11 mouse cellular contexts compared by ENCODE assay signal in genomic region chr13:24945567-24945966, GRCm38 (mm10). TPM values are rescaled to one million over a fixed set of nuclear protein-coding genes. Genes with fewer than 3 reads are reported as not detected.
DNase-seq lines count a peak whose midpoint lies in the region; ATAC-seq and TF ChIP-seq lines count a peak whose summit lies in the region.
"Had no signal": no experiment of that assay in that cellular context is flagged by ENCODE, and none has a peak within 500 bp of the region (broad histone marks: within the 10 kb centered on the region; RNA-seq: fewer than 3 reads in every experiment).

No protein-coding gene starts in this region.

- TF ChIP-seq CTCF in intestine, postnatal 0 days (IDR thresholded peaks at IDR 0.05; ENCODE audit: low read depth), result no peak
- TF ChIP-seq CTCF in midbrain, postnatal 0 days (IDR thresholded peaks at IDR 0.05), result no peak

- WGBS in intestine, embryonic 14.5 days, result 18% methylated on average over 4 of the region's 4 CpGs
- WGBS in intestine, postnatal 0 days, result 32% methylated on average over 4 of the region's 4 CpGs
- 23% methylated on average over 4 of the region's 4 CpGs for WGBS in midbrain, postnatal 0 days
- 27% methylated on average over 4 of the region's 4 CpGs for WGBS in midbrain, embryonic 16.5 days
- 11% methylated on average over 4 of the region's 4 CpGs for WGBS in hindbrain, embryonic 15.5 days
- WGBS in forebrain, embryonic 13.5 days, result 18% methylated on average over 4 of the region's 4 CpGs

- H3K36me3 ChIP-seq in intestine, embryonic 14.5 days (ENCODE audit: control insufficient read depth, insufficient read depth, low read length), result no peaks in the 10 kb centered on the region
- H3K36me3 ChIP-seq in intestine, postnatal 0 days (ENCODE audit: control insufficient read depth, insufficient read depth), result no peaks in the 10 kb centered on the region
- H3K36me3 ChIP-seq in midbrain, postnatal 0 days (ENCODE audit: insufficient read depth, low read length), result no peaks in the 10 kb centered on the region
- H3K36me3 ChIP-seq in midbrain, embryonic 16.5 days (ENCODE audit: control insufficient read depth, insufficient read depth, low read length), result no peaks in the 10 kb centered on the region
- H3K36me3 ChIP-seq in hindbrain, embryonic 15.5 days, result no peaks in the 10 kb centered on the region
- no peaks in the 10 kb centered on the region for H3K36me3 ChIP-seq in forebrain, embryonic 13.5 days (ENCODE audit: poor library complexity, severe bottlenecking)
- H3K36me3 ChIP-seq: liver, embryonic 13.5 days had no signal

- no peak overlapping the region for H3K4me3 ChIP-seq in intestine, embryonic 14.5 days (ENCODE audit: low read depth, low read length)
- no peak overlapping the region for H3K4me3 ChIP-seq in intestine, postnatal 0 days (ENCODE audit: low read depth, low read length)
- H3K4me3 ChIP-seq in midbrain, postnatal 0 days (ENCODE audit: low read depth, low read length), result no peak overlapping the region
- no peak overlapping the region for H3K4me3 ChIP-seq in midbrain, embryonic 16.5 days (ENCODE audit: low read depth, low read length)
- H3K4me3 ChIP-seq in hindbrain, embryonic 15.5 days, result no peak overlapping the region
- H3K4me3 ChIP-seq in forebrain, embryonic 13.5 days, result no peak overlapping the region
- H3K4me3 ChIP-seq: liver, embryonic 13.5 days had no signal

- ATAC-seq in intestine, embryonic 14.5 days (replicated peaks; ENCODE audit: low FRiP score, low TSS enrichment, low read depth), result no peak
- ATAC-seq in intestine, postnatal 0 days, result no peak
- peak; percentile 79 for ATAC-seq in midbrain, postnatal 0 days (ENCODE audit: low FRiP score)
- no peak for ATAC-seq in midbrain, embryonic 16.5 days
- peak; percentile 83 for ATAC-seq in hindbrain, embryonic 15.5 days (ENCODE audit: low FRiP score, low read depth)
- no peak for ATAC-seq in forebrain, embryonic 13.5 days

- no peak overlapping the region for H3K9ac ChIP-seq in intestine, embryonic 14.5 days (ENCODE audit: low read length)
- no peak overlapping the region for H3K9ac ChIP-seq in intestine, postnatal 0 days (ENCODE audit: low read depth, low read length)
- H3K9ac ChIP-seq in midbrain, postnatal 0 days (replicated peaks; ENCODE audit: low read length, poor library complexity, severe bottlenecking), result no peak overlapping the region
- H3K9ac ChIP-seq in midbrain, embryonic 16.5 days (ENCODE audit: low read depth, low read length), result no peak overlapping the region
- H3K9ac ChIP-seq in hindbrain, embryonic 15.5 days, result no peak overlapping the region
- H3K9ac ChIP-seq in forebrain, embryonic 13.5 days, result no peak overlapping the region
- H3K9ac ChIP-seq: liver, embryonic 13.5 days had no signal

- H3K9me3 ChIP-seq in intestine, embryonic 14.5 days (ENCODE audit: control insufficient read depth, low read length), result no peaks in the 10 kb centered on the region
- no peaks in the 10 kb centered on the region for H3K9me3 ChIP-seq in intestine, postnatal 0 days (ENCODE audit: control insufficient read depth)
- no peaks in the 10 kb centered on the region for H3K9me3 ChIP-seq in midbrain, postnatal 0 days (ENCODE audit: low read length)
- no peaks in the 10 kb centered on the region for H3K9me3 ChIP-seq in midbrain, embryonic 16.5 days (replicated peaks; ENCODE audit: control insufficient read depth, low read length, poor library complexity, severe bottlenecking)
- H3K9me3 ChIP-seq in hindbrain, embryonic 15.5 days, result no peaks in the 10 kb centered on the region
- no peaks in the 10 kb centered on the region for H3K9me3 ChIP-seq in forebrain, embryonic 13.5 days (replicated peaks)
- H3K9me3 ChIP-seq: liver, embryonic 13.5 days had no signal

- no peaks in the 10 kb centered on the region for H3K4me1 ChIP-seq in intestine, embryonic 14.5 days (replicated peaks; ENCODE audit: control insufficient read depth, insufficient read depth, low read length)
- H3K4me1 ChIP-seq in intestine, postnatal 0 days (replicated peaks; ENCODE audit: control insufficient read depth, insufficient read depth, low read length), result no peaks in the 10 kb centered on the region
- H3K4me1 ChIP-seq in midbrain, postnatal 0 days (ENCODE audit: insufficient read depth, low read length), result peaks cover 3% of the 10 kb centered on the region; the same call in 1 of the 2 replicates
- no peaks in the 10 kb centered on the region for H3K4me1 ChIP-seq in midbrain, embryonic 16.5 days (ENCODE audit: control insufficient read depth, insufficient read depth, low read length)
- no peaks in the 10 kb centered on the region for H3K4me1 ChIP-seq in hindbrain, embryonic 15.5 days (replicated peaks)
- 0 out of 2 replicates have a peak, but pooled peaks cover 8% of the 10 kb centered on the region for H3K4me1 ChIP-seq in forebrain, embryonic 13.5 days

- H3K4me2 ChIP-seq in intestine, embryonic 14.5 days (ENCODE audit: low read length), result no peak overlapping the region
- no peak overlapping the region for H3K4me2 ChIP-seq in intestine, postnatal 0 days (replicated peaks; ENCODE audit: low read depth)
- H3K4me2 ChIP-seq in midbrain, postnatal 0 days (ENCODE audit: low read depth, low read length, poor library complexity, severe bottlenecking), result no peak overlapping the region
- no peak overlapping the region for H3K4me2 ChIP-seq in midbrain, embryonic 16.5 days (ENCODE audit: low read length)
- H3K4me2 ChIP-seq in hindbrain, embryonic 15.5 days, result no peak overlapping the region
- no peak overlapping the region for H3K4me2 ChIP-seq in forebrain, embryonic 13.5 days
- H3K4me2 ChIP-seq: liver, embryonic 13.5 days had no signal

- H3K27ac ChIP-seq in intestine, embryonic 14.5 days (ENCODE audit: low read depth), result peak overlapping the region; percentile 22; the same call in 1 of the 2 replicates
- no peak overlapping the region for H3K27ac ChIP-seq in intestine, postnatal 0 days (ENCODE audit: low read depth, low read length)
- H3K27ac ChIP-seq in midbrain, postnatal 0 days (ENCODE audit: low read depth, low read length), result no peak overlapping the region
- no peak overlapping the region for H3K27ac ChIP-seq in midbrain, embryonic 16.5 days (ENCODE audit: low read length)
- H3K27ac ChIP-seq in hindbrain, embryonic 15.5 days (replicated peaks), result no peak overlapping the region
- H3K27ac ChIP-seq in forebrain, embryonic 13.5 days, result no peak overlapping the region
- H3K27ac ChIP-seq: liver, embryonic 13.5 days had no signal

- no peak for DNase-seq in intestine, embryonic 14.5 days (ENCODE audit: low spot score)
- peak; percentile 82 for DNase-seq in midbrain, postnatal 0 days (ENCODE audit: low spot score)
- peak; percentile 10 for DNase-seq in yolk sac, embryonic 10.5 days (ENCODE audit: low spot score)
- no peak for DNase-seq in thymus, postnatal 0 days (ENCODE audit: low spot score)
- DNase-seq: kidney, adult 9 months; liver, embryonic 13.5 days had no signal

- no peaks in the 10 kb centered on the region for H3K27me3 ChIP-seq in intestine, embryonic 14.5 days (replicated peaks; ENCODE audit: control insufficient read depth, insufficient read depth, low read length)
- H3K27me3 ChIP-seq in intestine, postnatal 0 days (replicated peaks; ENCODE audit: control insufficient read depth, insufficient read depth, low read length), result no peaks in the 10 kb centered on the region
- no peaks in the 10 kb centered on the region for H3K27me3 ChIP-seq in midbrain, postnatal 0 days (ENCODE audit: insufficient read depth, low read length)
- no peaks in the 10 kb centered on the region for H3K27me3 ChIP-seq in midbrain, embryonic 16.5 days (ENCODE audit: control insufficient read depth, insufficient read depth, low read depth, low read length)
- no peaks in the 10 kb centered on the region for H3K27me3 ChIP-seq in hindbrain, embryonic 15.5 days
- H3K27me3 ChIP-seq in forebrain, embryonic 13.5 days, result 0 out of 2 replicates have a peak, but pooled peaks cover 3% of the 10 kb centered on the region
- H3K27me3 ChIP-seq: CH12.LX had no signal

RNA-seq across cellular contexts. Expression of gene Gpld1, which starts 2.6 kb away (rescaled TPM):
- 2.5 and 3.0 TPM in 2 replicates for polyA plus RNA-seq in intestine, embryonic 14.5 days (2014; fragmentation: Nextera tagmentation; extraction: Ambion mirVana)
- 0.59 and 0.65 TPM in 2 replicates for polyA plus RNA-seq in intestine, postnatal 0 days (2015; fragmentation: Nextera tagmentation; extraction: Ambion mirVana)
- total RNA-seq in midbrain, postnatal 0 days (2014; rRNA removed), result 5.5 and 6.3 TPM in 2 replicates
- polyA plus RNA-seq in midbrain, postnatal 0 days (2015; fragmentation: Nextera tagmentation; extraction: Ambion mirVana), result 2.6 and 3.8 TPM in 2 replicates
- polyA plus RNA-seq in midbrain, embryonic 16.5 days (2015; fragmentation: Nextera tagmentation; extraction: Ambion mirVana), result 2.8 and 3.5 TPM in 2 replicates
- 2.3 and 3.2 TPM in 2 replicates for polyA plus RNA-seq in hindbrain, embryonic 15.5 days (2015; fragmentation: Nextera tagmentation; extraction: Ambion mirVana)
- polyA plus RNA-seq in forebrain, embryonic 13.5 days (2015; fragmentation: Nextera tagmentation; extraction: Ambion mirVana), result 0.27 and 0.47 TPM in 2 replicates
- 0.47 and 0.54 TPM in 2 replicates for polyA plus RNA-seq in thymus, postnatal 0 days (2015; fragmentation: Nextera tagmentation; extraction: Ambion mirVana)

RNA-seq across cellular contexts. Expression of gene Aldh5a1, which starts 8.1 kb away (rescaled TPM):
- polyA plus RNA-seq in intestine, embryonic 14.5 days (2014; fragmentation: Nextera tagmentation; extraction: Ambion mirVana), result 10.3 and 11.5 TPM in 2 replicates
- 5.0 and 5.4 TPM in 2 replicates for polyA plus RNA-seq in intestine, postnatal 0 days (2015; fragmentation: Nextera tagmentation; extraction: Ambion mirVana)
- 45.8 and 53.8 TPM in 2 replicates for total RNA-seq in midbrain, postnatal 0 days (2014; rRNA removed)
- polyA plus RNA-seq in midbrain, postnatal 0 days (2015; fragmentation: Nextera tagmentation; extraction: Ambion mirVana), result 14.6 and 15.4 TPM in 2 replicates
- 12.8 and 14.0 TPM in 2 replicates for polyA plus RNA-seq in midbrain, embryonic 16.5 days (2015; fragmentation: Nextera tagmentation; extraction: Ambion mirVana)
- polyA plus RNA-seq in hindbrain, embryonic 15.5 days (2015; fragmentation: Nextera tagmentation; extraction: Ambion mirVana), result 13.8 and 13.9 TPM in 2 replicates
- polyA plus RNA-seq in forebrain, embryonic 13.5 days (2015; fragmentation: Nextera tagmentation; extraction: Ambion mirVana), result 6.2 and 7.5 TPM in 2 replicates
- polyA plus RNA-seq in thymus, postnatal 0 days (2015; fragmentation: Nextera tagmentation; extraction: Ambion mirVana), result 1.2 and 1.3 TPM in 2 replicates

Comparison
In these comparisons a context has a peak if more than half of its experiments do, and no peak if none do; other contexts are left out.
1. ATAC-seq: peak in midbrain, postnatal 0 days (single experiment) and hindbrain, embryonic 15.5 days (single experiment); none in intestine, embryonic 14.5 days (single experiment), intestine, postnatal 0 days (single experiment), midbrain, embryonic 16.5 days (single experiment) and forebrain, embryonic 13.5 days (single experiment).
2. DNase-seq: peak in midbrain, postnatal 0 days (single experiment) and yolk sac, embryonic 10.5 days (single experiment); none in intestine, embryonic 14.5 days (single experiment) and thymus, postnatal 0 days (single experiment).